Comparison of ENCODE assay signal across 35 mouse cellular contexts in genomic region chrX:146109907-146110306, GRCm38 (mm10).
"Had no signal": no experiment of that assay in that cellular context is flagged by ENCODE, and none has a peak within 500 bp of the region (broad histone marks: within the 10 kb centered on the region; RNA-seq: fewer than 3 reads in every experiment).

No protein-coding gene starts in this region.

- H3K4me3 ChIP-seq: heart, embryonic 10.5 days; heart, embryonic 12.5 days; heart, embryonic 13.5 days; heart, embryonic 15.5 days; hindbrain, embryonic 10.5 days; hindbrain, embryonic 12.5 days; hindbrain, embryonic 13.5 days; hindbrain, embryonic 15.5 days; intestine, embryonic 15.5 days; kidney, embryonic 15.5 days; layer of hippocampus, adult 2 months had no signal

- H3K9me3 ChIP-seq: heart, embryonic 10.5 days; heart, embryonic 12.5 days; heart, embryonic 13.5 days; heart, embryonic 15.5 days; hindbrain, embryonic 10.5 days; hindbrain, embryonic 12.5 days; hindbrain, embryonic 13.5 days; hindbrain, embryonic 15.5 days; intestine, embryonic 15.5 days; kidney, embryonic 15.5 days had no signal

- H3K27me3 ChIP-seq: heart, embryonic 12.5 days; heart, embryonic 13.5 days; heart, embryonic 15.5 days; hindbrain, embryonic 12.5 days; hindbrain, embryonic 13.5 days; hindbrain, embryonic 15.5 days; intestine, embryonic 15.5 days; kidney, embryonic 15.5 days had no signal

- DNase-seq: heart, postnatal 10 days; heart, postnatal 14 days; heart, postnatal 36 days; heart, postnatal 4 days; kidney, adult 11 months; kidney, adult 18-20 months; kidney, adult 2 months; kidney, adult 8-10 months; kidney, adult 9 months; kidney, postnatal 10 days; kidney, postnatal 14 days; kidney, postnatal 25 days; kidney, postnatal 36 days; kidney, postnatal 4 days; layer of hippocampus, adult 9-11 months; layer of hippocampus, postnatal 36 days had no signal

- H3K4me2 ChIP-seq: heart, embryonic 11.5 days; heart, embryonic 12.5 days; heart, embryonic 13.5 days; heart, embryonic 15.5 days; hindbrain, embryonic 12.5 days; hindbrain, embryonic 13.5 days; hindbrain, embryonic 14.5 days; hindbrain, embryonic 15.5 days; intestine, embryonic 15.5 days; kidney, embryonic 15.5 days had no signal

- H3K9ac ChIP-seq: heart, embryonic 12.5 days; heart, embryonic 13.5 days; heart, embryonic 15.5 days; hindbrain, embryonic 12.5 days; hindbrain, embryonic 13.5 days; hindbrain, embryonic 14.5 days; hindbrain, embryonic 15.5 days; intestine, embryonic 15.5 days; kidney, embryonic 15.5 days had no signal

- H3K4me1 ChIP-seq: heart, embryonic 10.5 days; heart, embryonic 12.5 days; heart, embryonic 13.5 days; heart, embryonic 15.5 days; hindbrain, embryonic 10.5 days; hindbrain, embryonic 12.5 days; hindbrain, embryonic 13.5 days; hindbrain, embryonic 15.5 days; intestine, embryonic 15.5 days; kidney, embryonic 15.5 days had no signal

- H3K27ac ChIP-seq: heart, embryonic 10.5 days; heart, embryonic 13.5 days; heart, embryonic 15.5 days; hindbrain, embryonic 10.5 days; hindbrain, embryonic 12.5 days; hindbrain, embryonic 13.5 days; hindbrain, embryonic 14.5 days; hindbrain, embryonic 15.5 days; hindbrain, postnatal 0 days; intestine, embryonic 15.5 days; kidney, embryonic 15.5 days; kidney, postnatal 0 days; layer of hippocampus, adult 2 months had no signal

- H3K36me3 ChIP-seq: heart, embryonic 10.5 days; heart, embryonic 12.5 days; heart, embryonic 13.5 days; heart, embryonic 15.5 days; hindbrain, embryonic 10.5 days; hindbrain, embryonic 12.5 days; hindbrain, embryonic 13.5 days; hindbrain, embryonic 15.5 days; intestine, embryonic 15.5 days; kidney, embryonic 15.5 days had no signal

- ATAC-seq: hindbrain, embryonic 16.5 days; hindbrain, postnatal 0 days; inflammation-experienced regulatory T-cells, adult 6 months; intestine, embryonic 15.5 days; intestine, embryonic 16.5 days; intestine, postnatal 0 days had no signal
